Mouse (Mus musculus) limb, embryonic 15.5 days (tissue): ENCODE data around the gene Ifitm3. TPM values are rescaled to one million over a fixed set of nuclear protein-coding genes. Genes with fewer than 3 reads are reported as not detected.

Experiments used
- ATAC-seq: fragments of 200-750 bp; cut with Nextera tagmentation; 2 replicates; pipeline ENCODE4 v1.8.0; 2017; ENCODE audit warnings: low read depth, moderate TSS enrichment; ENCODE audit not compliant: insufficient number of reproducible peaks, low FRiP score, low TSS enrichment
- H3K27ac ChIP-seq: fragments of 300-500 bp; sonication (generic); 2 replicates; pipeline ENCODE4 v1.5.1; 2015; ENCODE audit warnings: moderate library complexity, mild to moderate bottlenecking, inconsistent platforms
- H3K27me3 ChIP-seq: fragments of 300-500 bp; sonication (generic); 2 replicates; pipeline ENCODE4 v1.6.1; 2015; ENCODE audit warnings: inconsistent platforms
- H3K36me3 ChIP-seq: fragments of 300-500 bp; sonication (generic); 2 replicates; pipeline ENCODE4 v1.6.1; 2015; ENCODE audit warnings: inconsistent platforms
- H3K4me1 ChIP-seq: fragments of 300-500 bp; sonication (generic); 2 replicates; pipeline ENCODE4 v1.6.1; 2015; ENCODE audit warnings: inconsistent platforms
- H3K4me2 ChIP-seq: fragments of 300-500 bp; sonication (generic); 2 replicates; pipeline ENCODE4 v1.6.1; 2015; ENCODE audit warnings: mild to moderate bottlenecking, inconsistent platforms
- H3K4me3 ChIP-seq: fragments of 300-500 bp; sonication (generic); 2 replicates; pipeline ENCODE4 v1.5.1; 2015; ENCODE audit warnings: mild to moderate bottlenecking, inconsistent platforms
- H3K9ac ChIP-seq: fragments of 300-500 bp; sonication (generic); 2 replicates; pipeline ENCODE4 v1.6.1; 2015; ENCODE audit warnings: inconsistent platforms
- H3K9me3 ChIP-seq: fragments of 300-500 bp; sonication (generic); 2 replicates; pipeline ENCODE4 v1.6.1; 2016; ENCODE audit warnings: inconsistent platforms
- WGBS: fragments of 180-500 bp; shearing (Covaris S2); methylation state at CpG from one replicate; pipeline ENCODE4 v1.1.7; 2015; 5-methylcytosine and 5-hydroxymethylcytosine counted together
- polyA plus RNA-seq: library from polyadenylated mRNA; unstranded; fragments of >200 nt; fragmentation: Nextera tagmentation; extraction: Ambion mirVana; gene quantifications from 2 replicates; pipeline ENCODE4 v1.2.1, GENCODE M21; 2015

Ifitm3 gene
- polyA plus RNA-seq, 1 experiment from 2014 or later = 218 TPM

DNA sequence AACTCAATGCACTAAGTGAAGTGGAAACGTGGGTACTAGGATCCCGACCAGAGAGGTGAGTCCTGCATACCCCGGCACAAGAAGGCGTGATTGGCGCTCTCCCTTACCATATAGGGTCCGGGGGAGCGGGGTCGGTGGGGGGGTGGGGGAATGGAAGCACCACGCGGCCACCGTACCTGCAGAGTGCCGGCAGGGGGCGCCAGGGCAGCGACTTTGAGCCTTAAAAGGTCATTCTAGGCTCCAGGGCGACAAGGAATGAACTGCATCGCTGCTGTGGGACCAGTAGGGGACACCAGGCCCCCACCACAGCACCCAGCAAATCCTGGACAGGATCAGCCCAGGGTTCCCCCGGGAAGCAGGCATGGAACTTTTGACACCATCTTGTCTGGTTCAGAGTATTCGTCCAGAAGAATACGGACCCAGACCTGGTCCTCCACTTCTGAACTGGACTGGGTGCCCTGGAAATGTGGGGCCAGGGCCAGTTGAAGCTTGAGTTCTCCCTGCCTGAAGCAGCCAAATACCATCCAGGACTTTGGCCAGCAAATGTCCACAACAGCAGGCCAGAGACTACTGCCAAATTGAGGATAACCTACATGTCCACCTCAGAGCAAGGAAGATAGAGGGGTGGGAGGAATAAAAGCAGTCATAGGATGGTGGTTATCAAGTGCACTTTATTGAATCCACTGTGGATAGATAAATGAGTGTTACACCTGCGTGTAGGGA, 1.5 kb downstream of the Ifitm3 start:
- peak overlapping the region; percentile 48 for H3K4me3 ChIP-seq
- ATAC-seq = peak; percentile 18; the same call in 1 of the 2 replicates

GRCm38 (mm10) chr7:141008312-141008761, 2.2 kb downstream of the Ifitm3 start:
- Histone ChIP-seq H3K9ac (no peak overlapping the region), H3K27ac (peak overlapping the region; percentile 18; the same call in 1 of the 2 replicates), H3K9me3 (no peaks in the 10 kb centered on the region), H3K4me1 (peaks cover 30% of the 10 kb centered on the region), H3K4me3 (peak overlapping the region; percentile 8; the same call in 1 of the 2 replicates), H3K4me2 (peak overlapping the region; percentile 59), H3K27me3 (no peaks in the 10 kb centered on the region), H3K36me3 (no peaks in the 10 kb centered on the region)
- ATAC-seq = no peak
- WGBS = 8% methylated on average over 7 of the region's 7 CpGs

More for the DNA sequence above, 1.5 kb downstream of the Ifitm3 start:
- peak overlapping the region; percentile 59 for H3K4me2 ChIP-seq
- whole genome bisulfite sequencing = 7% methylated on average over 20 of the region's 20 CpGs
- no peak overlapping the region for H3K9ac ChIP-seq
- peak overlapping the region; percentile 18; the same call in 1 of the 2 replicates for H3K27ac ChIP-seq
- no peaks in the 10 kb centered on the region for H3K27me3 ChIP-seq
- no peaks in the 10 kb centered on the region for H3K9me3 ChIP-seq
- H3K4me1 ChIP-seq = peaks cover 30% of the 10 kb centered on the region
- no peaks in the 10 kb centered on the region for H3K36me3 ChIP-seq

DNA sequence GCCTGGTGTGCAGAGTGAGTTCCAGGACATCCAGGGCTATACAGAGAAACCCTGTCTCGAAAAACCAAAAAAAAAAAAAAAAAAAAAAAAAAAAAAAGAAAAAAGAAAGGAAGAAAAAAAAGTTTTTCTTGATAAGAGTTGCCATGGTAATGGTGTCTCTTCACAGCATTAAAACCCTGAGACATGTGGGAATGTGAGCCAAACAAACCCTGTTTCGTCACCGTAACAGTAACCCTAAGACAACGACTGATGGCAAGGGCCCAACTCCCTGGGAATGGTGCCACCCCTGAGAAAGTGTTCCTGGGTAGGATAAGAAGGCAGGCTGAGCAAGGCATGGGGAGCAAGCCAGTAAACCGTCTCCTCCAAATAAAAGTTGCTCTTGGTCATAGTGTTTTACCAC, 3.7 kb downstream of the Ifitm3 start:
- ATAC-seq = no peak
- H3K9me3 ChIP-seq = no peaks in the 10 kb centered on the region
- 64% methylated on average over 5 of the region's 5 CpGs for WGBS
- H3K4me2 ChIP-seq = no peak overlapping the region
- no peaks in the 10 kb centered on the region for H3K36me3 ChIP-seq
- H3K9ac ChIP-seq = no peak overlapping the region
- H3K4me1 ChIP-seq = peaks cover 30% of the 10 kb centered on the region
- no peaks in the 10 kb centered on the region for H3K27me3 ChIP-seq
- no peak overlapping the region for H3K27ac ChIP-seq
- H3K4me3 ChIP-seq = no peak overlapping the region

GRCm38 (mm10) chr7:141006446-141006845, 4.1 kb downstream of the Ifitm3 start:
- ATAC-seq = no peak
- WGBS = 88% methylated on average over 6 of the region's 6 CpGs
- no peaks in the 10 kb centered on the region for H3K36me3 ChIP-seq

DNA sequence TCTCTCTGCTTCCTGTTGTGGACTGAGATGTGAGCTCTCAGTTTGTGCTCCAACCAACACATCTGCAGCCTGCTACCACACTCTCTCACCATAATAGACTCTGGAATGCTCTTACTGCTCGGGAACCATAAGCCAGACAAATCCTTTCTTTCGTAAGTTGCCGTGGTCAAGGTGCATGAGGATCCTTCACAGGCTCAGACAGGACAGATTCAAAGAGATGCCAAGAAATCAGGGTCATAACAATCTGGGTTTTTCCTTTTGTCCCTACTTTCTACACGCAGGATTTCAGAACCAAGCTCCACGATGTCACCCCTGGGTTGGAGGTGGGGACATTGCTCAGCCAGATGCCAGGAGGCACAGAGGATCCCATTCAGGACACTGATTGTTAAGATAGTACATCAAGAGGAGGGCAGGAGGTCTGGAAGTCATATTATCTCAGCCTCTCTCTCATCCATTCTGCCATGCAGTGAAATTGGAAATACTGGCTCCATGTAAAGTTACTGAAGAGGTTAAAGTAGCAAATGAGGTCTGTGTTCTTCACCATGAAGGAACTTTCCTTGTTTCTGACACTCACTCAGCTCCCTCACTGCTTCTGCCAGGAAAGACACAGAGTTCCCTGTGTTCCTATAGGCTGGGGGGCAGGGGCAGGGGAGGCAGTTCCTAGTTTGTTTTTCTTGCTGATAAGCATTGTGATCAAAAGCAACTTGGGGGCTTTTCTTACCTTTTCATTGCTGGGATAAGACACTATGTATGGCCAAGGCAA, 7.1 kb downstream of the Ifitm3 start:
- Histone ChIP-seq H3K9me3 (no peaks in the 10 kb centered on the region), H3K27ac (no peak overlapping the region), H3K4me2 (no peak overlapping the region), H3K4me1 (peaks cover 2% of the 10 kb centered on the region), H3K36me3 (no peaks in the 10 kb centered on the region), H3K9ac (no peak overlapping the region), H3K27me3 (no peaks in the 10 kb centered on the region), H3K4me3 (no peak overlapping the region)
- 86% methylated on average over 5 of the region's 5 CpGs for WGBS
- no peak for ATAC-seq

More at GRCm38 (mm10) chr7:141006446-141006845, 4.1 kb downstream of the Ifitm3 start:
- H3K27ac ChIP-seq = no peak overlapping the region
- H3K4me3 ChIP-seq = no peak overlapping the region
- H3K9me3 ChIP-seq = no peaks in the 10 kb centered on the region
- no peak overlapping the region for H3K9ac ChIP-seq
- no peak overlapping the region for H3K4me2 ChIP-seq
- H3K4me1 ChIP-seq = peaks cover 30% of the 10 kb centered on the region
- H3K27me3 ChIP-seq = no peaks in the 10 kb centered on the region

- H3K9me3 ChIP-seq = no peaks in the 10 kb centered on the region
- no peak overlapping the region for H3K4me3 ChIP-seq
- H3K9ac ChIP-seq = no peak overlapping the region
- no peaks in the 10 kb centered on the region for H3K4me1 ChIP-seq
- H3K27ac ChIP-seq = no peak overlapping the region
- no peaks in the 10 kb centered on the region for H3K27me3 ChIP-seq
- no peak overlapping the region for H3K4me2 ChIP-seq
- no peaks in the 10 kb centered on the region for H3K36me3 ChIP-seq
- 75% methylated on average over 15 of the region's 15 CpGs for WGBS
- ATAC-seq = no peak
Measured at GRCm38 (mm10) chr7:141000881-141001708, 9.5 kb downstream of the Ifitm3 start.

- Histone ChIP-seq H3K27me3 (no peaks in the 10 kb centered on the region), H3K4me1 (no peaks in the 10 kb centered on the region), H3K4me3 (no peak overlapping the region), H3K9ac (no peak overlapping the region), H3K27ac (no peak overlapping the region), H3K9me3 (no peaks in the 10 kb centered on the region), H3K36me3 (no peaks in the 10 kb centered on the region), H3K4me2 (no peak overlapping the region)
- ATAC-seq = no peak
- 81% methylated on average over 11 of the region's 11 CpGs for WGBS
Measured at GRCm38 (mm10) chr7:140998853-140999700, 11.5 kb downstream of the Ifitm3 start.

DNA sequence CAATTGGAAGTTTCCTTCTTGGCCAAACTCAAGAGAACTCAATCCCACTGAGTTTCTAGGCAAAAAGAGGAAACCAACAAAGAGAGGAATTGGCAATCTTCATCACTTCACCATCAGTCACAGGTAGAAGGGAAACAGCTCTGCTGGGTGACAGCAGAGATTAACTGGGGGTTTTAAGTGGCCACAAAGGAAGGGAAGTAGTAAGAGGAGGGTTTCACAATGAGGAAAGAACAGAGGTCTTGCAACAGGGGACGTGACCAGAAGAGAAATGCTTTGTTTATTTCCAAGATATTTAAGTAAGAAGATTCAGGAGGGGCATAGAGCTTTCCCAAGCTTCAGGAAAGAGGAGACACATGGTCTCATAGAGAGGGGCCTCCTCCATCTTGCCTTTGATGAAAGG, 12.8 kb downstream of the Ifitm3 start:
- Histone ChIP-seq H3K4me1 (no peaks in the 10 kb centered on the region), H3K9me3 (no peaks in the 10 kb centered on the region), H3K4me3 (no peak overlapping the region), H3K4me2 (no peak overlapping the region), H3K36me3 (no peaks in the 10 kb centered on the region), H3K27ac (no peak overlapping the region), H3K9ac (no peak overlapping the region), H3K27me3 (no peaks in the 10 kb centered on the region)
- 48% methylated on average over 1 of the region's 1 CpGs for WGBS
- ATAC-seq = no peak

DNA sequence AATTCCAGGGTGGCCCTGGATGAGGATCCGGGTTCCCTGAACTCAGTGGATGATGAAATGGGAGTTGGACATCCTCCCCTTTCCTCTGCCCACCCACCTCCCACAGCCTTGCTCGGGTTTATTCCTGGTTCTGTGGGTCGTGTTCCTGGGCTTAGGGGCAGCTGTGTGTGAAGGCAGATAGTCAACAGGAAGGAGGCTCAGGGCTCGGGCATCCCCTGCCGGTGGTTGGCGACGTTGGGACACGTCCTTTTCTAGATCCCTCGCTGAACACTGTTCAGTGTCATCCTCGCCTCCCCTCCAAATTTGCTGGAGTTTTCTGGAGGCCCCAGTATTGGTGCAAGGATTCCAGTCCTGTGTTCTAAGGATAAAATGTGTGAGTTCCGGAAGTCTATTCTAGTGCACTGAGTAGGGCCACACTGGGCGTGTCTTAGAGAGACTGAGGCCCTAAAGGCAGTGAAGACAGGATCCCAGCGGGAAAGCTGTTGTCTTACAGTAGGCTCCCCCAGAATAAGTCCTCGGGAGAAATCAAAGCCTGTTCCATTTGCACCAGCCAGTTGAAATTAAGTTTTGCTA, 19.4 kb downstream of the Ifitm3 start:
- Histone ChIP-seq H3K4me2 (no peak overlapping the region), H3K4me3 (no peak overlapping the region), H3K9me3 (no peaks in the 10 kb centered on the region), H3K9ac (no peak overlapping the region), H3K4me1 (0 out of 2 replicates have a peak, but pooled peaks cover 2% of the 10 kb centered on the region), H3K36me3 (no peaks in the 10 kb centered on the region), H3K27me3 (no peaks in the 10 kb centered on the region), H3K27ac (no peak overlapping the region)
- no peak for ATAC-seq
- WGBS = 83% methylated on average over 14 of the region's 14 CpGs

GRCm38 (mm10) chr7:140990622-140991021, 19.9 kb downstream of the Ifitm3 start:
- WGBS = 43% methylated on average over 5 of the region's 5 CpGs
- Histone ChIP-seq H3K27me3 (no peaks in the 10 kb centered on the region), H3K4me3 (no peak overlapping the region), H3K9me3 (no peaks in the 10 kb centered on the region), H3K9ac (no peak overlapping the region), H3K4me1 (0 out of 2 replicates have a peak, but pooled peaks cover 2% of the 10 kb centered on the region), H3K36me3 (no peaks in the 10 kb centered on the region), H3K4me2 (no peak overlapping the region), H3K27ac (no peak overlapping the region)
- no peak for ATAC-seq

- Histone ChIP-seq H3K27me3 (no peaks in the 10 kb centered on the region), H3K9me3 (no peaks in the 10 kb centered on the region), H3K36me3 (no peaks in the 10 kb centered on the region), H3K4me3 (no peak overlapping the region), H3K4me1 (0 out of 2 replicates have a peak, but pooled peaks cover 2% of the 10 kb centered on the region), H3K9ac (no peak overlapping the region), H3K4me2 (no peak overlapping the region), H3K27ac (no peak overlapping the region)
- WGBS = 50% methylated on average over 6 of the region's 6 CpGs
- no peak for ATAC-seq
Measured at GRCm38 (mm10) chr7:140990185-140990584, 20.4 kb downstream of the Ifitm3 start.
